Mouse (Mus musculus) embryonic facial prominence, embryonic 11.5 days (tissue): Measurements from ENCODE around the gene Ogdh. TPM values are rescaled to one million over a fixed set of nuclear protein-coding genes. Genes with fewer than 3 reads are reported as not detected.

ENCODE experiments used
- ATAC-seq: fragments of 200-750 bp; cut with Nextera tagmentation; replicated peaks from 2 replicates; pipeline ENCODE4 v1.8.0; 2017; ENCODE audit warnings: low read depth; ENCODE audit not compliant: insufficient number of reproducible peaks, low FRiP score, low TSS enrichment
- DNase-seq: peaks from one replicate; pipeline ENCODE4 v3.0.0-alpha.2; 2015; ENCODE audit warnings: low spot score
- H3K27ac ChIP-seq: fragments of 300-500 bp; sonication (generic); replicated peaks from 2 replicates; pipeline ENCODE4 v1.5.1; 2014; ENCODE audit warnings: mild to moderate bottlenecking, low read depth, low read length, control low read depth
- H3K27me3 ChIP-seq: fragments of 300-500 bp; sonication (generic); 2 replicates; pipeline ENCODE4 v1.6.1; 2014; ENCODE audit warnings: mild to moderate bottlenecking, low read length, moderate library complexity, mixed read lengths; ENCODE audit not compliant: control insufficient read depth, insufficient read depth
- H3K36me3 ChIP-seq: fragments of 300-500 bp; sonication (generic); replicated peaks from 2 replicates; pipeline ENCODE4 v1.6.1; 2014; ENCODE audit warnings: low read depth, mild to moderate bottlenecking, low read length, moderate library complexity, mixed read lengths; ENCODE audit not compliant: control insufficient read depth, insufficient read depth
- H3K4me1 ChIP-seq: fragments of 300-500 bp; sonication (generic); 2 replicates; pipeline ENCODE4 v1.6.1; 2014; ENCODE audit warnings: low read length, mixed read lengths; ENCODE audit not compliant: control insufficient read depth, insufficient read depth
- H3K4me2 ChIP-seq: fragments of 300-500 bp; sonication (generic); 2 replicates; pipeline ENCODE4 v1.6.1; 2014; ENCODE audit warnings: low read depth, mild to moderate bottlenecking, control low read depth, low read length, moderate library complexity
- H3K4me3 ChIP-seq: fragments of 300-500 bp; sonication (generic); 2 replicates; pipeline ENCODE4 v1.5.1; 2014; ENCODE audit warnings: low read depth, low read length, control low read depth
- H3K9ac ChIP-seq: fragments of 300-500 bp; sonication (generic); replicated peaks from 2 replicates; pipeline ENCODE4 v1.6.1; 2014; ENCODE audit warnings: mild to moderate bottlenecking, control low read depth, low read length
- H3K9me3 ChIP-seq: fragments of 300-500 bp; sonication (generic); replicated peaks from 2 replicates; pipeline ENCODE4 v1.6.1; 2016; ENCODE audit warnings: mild to moderate bottlenecking, low read length, inconsistent platforms, mixed read lengths; ENCODE audit not compliant: control insufficient read depth
- WGBS: fragments of 180-500 bp; shearing (Covaris S2); extraction: QIAGEN DNeasy Blood & Tissue Kit; methylation state at CpG from one replicate; pipeline ENCODE4 v1.1.7; 2014; 5-methylcytosine and 5-hydroxymethylcytosine counted together
- polyA plus RNA-seq: library from polyadenylated mRNA; unstranded; fragments of >200 nt; fragmentation: Nextera tagmentation; extraction: Ambion mirVana; gene quantifications from 2 replicates; pipeline ENCODE4 v1.2.1, GENCODE M21; 2014

Ogdh gene
- polyA plus RNA-seq, 1 experiment from 2014 or later = 75.3 TPM

- ATAC-seq (no peak), DNase-seq (no peak)
- no peaks in the 10 kb centered on the region for H3K27me3 ChIP-seq
- H3K9ac ChIP-seq = no peak overlapping the region
- no peaks in the 10 kb centered on the region for H3K9me3 ChIP-seq
- H3K4me3 ChIP-seq = no peak overlapping the region
- no peaks in the 10 kb centered on the region for H3K4me1 ChIP-seq
- H3K4me2 ChIP-seq = no peak overlapping the region
- 89% methylated on average over 5 of the region's 5 CpGs for WGBS
- H3K27ac ChIP-seq = no peak overlapping the region
- H3K36me3 ChIP-seq = no peaks in the 10 kb centered on the region
These were observed 31.9 kb downstream of the Ogdh start for GRCm38 (mm10) chr11:6323348-6323747.

- 92% methylated on average over 7 of the region's 7 CpGs for WGBS
- H3K4me2 ChIP-seq = no peak overlapping the region
- H3K4me3 ChIP-seq = no peak overlapping the region
- H3K27me3 ChIP-seq = no peaks in the 10 kb centered on the region
- no peak overlapping the region for H3K9ac ChIP-seq
- no peaks in the 10 kb centered on the region for H3K36me3 ChIP-seq
- H3K27ac ChIP-seq = no peak overlapping the region
- no peaks in the 10 kb centered on the region for H3K9me3 ChIP-seq
- no peaks in the 10 kb centered on the region for H3K4me1 ChIP-seq
- no peak for ATAC-seq
- DNase-seq = no peak
These were observed 39.8 kb downstream of the Ogdh start for GRCm38 (mm10) chr11:6331256-6331655.

GRCm38 (mm10) chr11:6332606-6333005 is 41.2 kb downstream of the Ogdh start:
- no peak overlapping the region for H3K9ac ChIP-seq
- no peak overlapping the region for H3K4me3 ChIP-seq
- H3K9me3 ChIP-seq = no peaks in the 10 kb centered on the region
- H3K36me3 ChIP-seq = no peaks in the 10 kb centered on the region
- WGBS = 92% methylated on average over 3 of the region's 3 CpGs
- no peaks in the 10 kb centered on the region for H3K4me1 ChIP-seq
- H3K27ac ChIP-seq = no peak overlapping the region
- no peak for ATAC-seq
- H3K4me2 ChIP-seq = no peak overlapping the region
- no peaks in the 10 kb centered on the region for H3K27me3 ChIP-seq
- no peak for DNase-seq

- Histone ChIP-seq H3K4me2 (no peak overlapping the region), H3K4me3 (no peak overlapping the region), H3K27ac (no peak overlapping the region), H3K4me1 (no peaks in the 10 kb centered on the region), H3K36me3 (no peaks in the 10 kb centered on the region), H3K27me3 (no peaks in the 10 kb centered on the region), H3K9ac (no peak overlapping the region), H3K9me3 (no peaks in the 10 kb centered on the region)
- no peak for ATAC-seq
- 90% methylated on average over 7 of the region's 7 CpGs for WGBS
- no peak for DNase-seq
These were observed 42.0 kb downstream of the Ogdh start for GRCm38 (mm10) chr11:6333403-6333802.

GRCm38 (mm10) chr11:6335321-6335720 is 43.9 kb downstream of the Ogdh start:
- H3K27me3 ChIP-seq = no peaks in the 10 kb centered on the region
- no peak overlapping the region for H3K9ac ChIP-seq
- no peak overlapping the region for H3K4me2 ChIP-seq
- ATAC-seq = no peak
- H3K4me3 ChIP-seq = no peak overlapping the region
- no peak overlapping the region for H3K27ac ChIP-seq
- no peak for DNase-seq
- no peaks in the 10 kb centered on the region for H3K9me3 ChIP-seq
- no peaks in the 10 kb centered on the region; the same call in 1 of the 2 replicates for H3K36me3 ChIP-seq
- WGBS = 94% methylated on average over 7 of the region's 7 CpGs
- no peaks in the 10 kb centered on the region for H3K4me1 ChIP-seq

GRCm38 (mm10) chr11:6336689-6337088 is 45.3 kb downstream of the Ogdh start:
- ATAC-seq (no peak), DNase-seq (no peak)
- Histone ChIP-seq H3K9ac (no peak overlapping the region), H3K4me1 (no peaks in the 10 kb centered on the region), H3K4me2 (no peak overlapping the region), H3K9me3 (no peaks in the 10 kb centered on the region), H3K27ac (no peak overlapping the region), H3K36me3 (peaks cover 2% of the 10 kb centered on the region), H3K27me3 (no peaks in the 10 kb centered on the region), H3K4me3 (no peak overlapping the region)
- WGBS = 80% methylated on average over 4 of the region's 4 CpGs

- DNase-seq (no peak), ATAC-seq (no peak)
- H3K4me2 ChIP-seq = no peak overlapping the region
- H3K27me3 ChIP-seq = no peaks in the 10 kb centered on the region
- H3K9me3 ChIP-seq = no peaks in the 10 kb centered on the region
- H3K9ac ChIP-seq = no peak overlapping the region
- no peak overlapping the region for H3K27ac ChIP-seq
- H3K4me1 ChIP-seq = no peaks in the 10 kb centered on the region
- 95% methylated on average over 4 of the region's 4 CpGs for WGBS
- peaks cover 26% of the 10 kb centered on the region for H3K36me3 ChIP-seq
- H3K4me3 ChIP-seq = no peak overlapping the region
These were observed 54.5 kb downstream of the Ogdh start for GRCm38 (mm10) chr11:6345956-6346355.

- no peak for ATAC-seq
These were observed 55.5 kb downstream of the Ogdh start for GRCm38 (mm10) chr11:6346966-6347365.

More at GRCm38 (mm10) chr11:6346966-6347365, 55.5 kb downstream of the Ogdh start:
- H3K9ac ChIP-seq = no peak overlapping the region
- H3K36me3 ChIP-seq = peaks cover 22% of the 10 kb centered on the region
- H3K4me1 ChIP-seq = no peaks in the 10 kb centered on the region
- H3K4me2 ChIP-seq = no peak overlapping the region
- H3K27me3 ChIP-seq = no peaks in the 10 kb centered on the region
- H3K27ac ChIP-seq = no peak overlapping the region
- H3K4me3 ChIP-seq = no peak overlapping the region
- WGBS = 83% methylated on average over 7 of the region's 7 CpGs
- no peak for DNase-seq
- no peaks in the 10 kb centered on the region for H3K9me3 ChIP-seq
